Mouse (Mus musculus) thymus, adult 2 months (tissue): ENCODE data around the gene Fam209. TPM values are rescaled to one million over a fixed set of nuclear protein-coding genes. Genes with fewer than 3 reads are reported as not detected.

Source experiments
- DNase-seq: peaks from one replicate; pipeline ENCODE4 v3.0.0; 2021
- H3K27ac ChIP-seq: fragments of 200-500 bp; 2 replicates; pipeline ENCODE4 v1.5.1; 2012; ENCODE audit warnings: low read length, control low read depth; ENCODE audit not compliant: control insufficient read depth, insufficient read depth
- H3K27me3 ChIP-seq: fragments of 200-500 bp; 2 replicates; pipeline ENCODE4 v1.6.1; 2012; ENCODE audit warnings: mild to moderate bottlenecking, low read length, moderate library complexity, mixed read lengths; ENCODE audit not compliant: control insufficient read depth, insufficient read depth
- H3K36me3 ChIP-seq: fragments of 200-500 bp; 2 replicates; pipeline ENCODE4 v1.6.1; 2012; ENCODE audit warnings: mild to moderate bottlenecking, low read length, moderate library complexity; ENCODE audit not compliant: control insufficient read depth, insufficient read depth
- H3K4me1 ChIP-seq: fragments of 200-500 bp; replicated peaks from 2 replicates; pipeline ENCODE4 v1.6.1; 2012; ENCODE audit warnings: low read length; ENCODE audit not compliant: control insufficient read depth, insufficient read depth
- H3K4me3 ChIP-seq: fragments of 200-500 bp; 2 replicates; pipeline ENCODE4 v1.5.1; 2012; ENCODE audit warnings: mild to moderate bottlenecking, low read length, control low read depth, moderate library complexity; ENCODE audit not compliant: control insufficient read depth, insufficient read depth
- CTCF ChIP-seq: fragments of 200-500 bp; IDR thresholded peaks from 2 replicates; pipeline ENCODE4 v1.5.1; 2012; ENCODE audit warnings: mild to moderate bottlenecking, control low read depth, low read length, moderate library complexity, borderline replicate concordance; ENCODE audit not compliant: control insufficient read depth, poor library complexity, insufficient read depth; ENCODE audit errors: extremely low read depth
- POLR2A ChIP-seq: fragments of 200-500 bp; IDR thresholded peaks from 2 replicates; pipeline ENCODE4 v1.6.1; 2012; ENCODE audit warnings: mild to moderate bottlenecking, low read length, control low read depth, moderate library complexity; ENCODE audit not compliant: control insufficient read depth, poor library complexity, insufficient read depth; ENCODE audit errors: extremely low read depth
- WGBS: fragments of 180-500 bp; shearing (Covaris S2); methylation state at CpG from one replicate; pipeline ENCODE4 v1.1.7; 2018; 5-methylcytosine and 5-hydroxymethylcytosine counted together
- polyA plus RNA-seq: library from polyadenylated mRNA; depleted of rRNA; stranded (reverse); fragments of >200 nt; gene quantifications from 2 replicates; pipeline ENCODE4 v1.2.3, GENCODE M21; 2012; rRNA removed

The Fam209 gene
- polyA plus RNA-seq, 1 experiment: 0.81 TPM

DNA sequence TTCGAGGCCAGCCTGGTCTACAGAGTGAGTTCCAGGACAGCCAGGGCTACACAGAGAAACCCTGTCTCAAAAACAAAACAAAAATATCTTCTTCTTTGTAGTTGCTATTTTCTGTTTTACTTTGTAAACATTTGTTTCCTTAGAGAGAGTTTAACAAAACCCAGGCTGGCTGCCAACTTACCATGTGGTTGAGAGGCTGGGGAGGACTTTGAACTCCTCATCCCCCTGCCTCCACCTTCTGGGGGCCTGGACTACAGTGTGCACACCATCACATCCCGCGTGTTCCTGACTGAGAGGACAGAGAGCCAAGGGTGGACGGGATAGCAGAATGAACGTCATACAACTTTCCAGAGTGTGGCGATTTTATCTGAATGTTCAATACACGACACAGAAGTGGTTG, 33.8 kb downstream of the Fam209 start:
- TF ChIP-seq POLR2A (no peak), CTCF (no peak)
- H3K27ac ChIP-seq: no peak overlapping the region
- WGBS: 91% methylated on average over 7 of the region's 7 CpGs
- H3K4me3 ChIP-seq: no peak overlapping the region
- DNase-seq: no peak
- H3K27me3 ChIP-seq: no peaks in the 10 kb centered on the region
- H3K36me3 ChIP-seq: no peaks in the 10 kb centered on the region
- H3K4me1 ChIP-seq: no peaks in the 10 kb centered on the region

DNA sequence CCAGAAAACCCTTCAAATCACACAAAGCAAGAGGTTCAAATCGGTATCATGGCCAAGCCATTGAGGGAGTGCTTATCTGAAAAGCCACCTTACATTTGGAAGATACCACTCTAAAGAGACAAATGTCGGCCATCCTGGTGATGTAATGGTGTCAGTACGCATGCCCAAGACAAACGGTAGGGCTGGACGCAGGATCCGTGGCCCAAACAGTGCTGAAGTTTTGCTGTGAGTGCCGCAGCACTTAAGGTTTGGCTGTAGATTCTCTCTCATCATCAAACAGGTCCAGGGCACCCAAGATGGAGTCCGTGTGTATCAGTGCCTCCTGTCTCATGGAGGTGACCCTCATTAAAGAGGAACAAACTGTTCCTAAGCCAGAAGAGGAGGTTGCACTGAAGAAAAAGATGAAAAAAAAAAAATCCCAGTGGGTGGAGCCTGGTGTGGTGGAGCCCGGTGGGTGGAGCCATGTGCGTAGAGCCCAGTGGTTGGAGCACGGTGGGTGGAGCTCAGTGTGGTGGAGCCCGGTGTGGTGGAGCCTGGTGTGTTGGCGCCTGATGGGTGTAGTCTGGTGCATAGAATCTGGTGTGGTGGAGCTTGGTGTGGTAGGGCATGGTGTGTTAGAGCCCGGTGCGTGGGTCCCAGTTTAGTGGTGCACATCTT, 37.9 kb downstream of the Fam209 start:
- H3K27ac ChIP-seq: no peak overlapping the region
- H3K4me1 ChIP-seq: no peaks in the 10 kb centered on the region
- TF ChIP-seq POLR2A: no peak
- no peak for TF ChIP-seq CTCF
- whole genome bisulfite sequencing: 89% methylated on average over 15 of the region's 15 CpGs
- DNase-seq: no peak
- H3K27me3 ChIP-seq: no peaks in the 10 kb centered on the region
- no peak overlapping the region for H3K4me3 ChIP-seq
- no peaks in the 10 kb centered on the region for H3K36me3 ChIP-seq

DNA sequence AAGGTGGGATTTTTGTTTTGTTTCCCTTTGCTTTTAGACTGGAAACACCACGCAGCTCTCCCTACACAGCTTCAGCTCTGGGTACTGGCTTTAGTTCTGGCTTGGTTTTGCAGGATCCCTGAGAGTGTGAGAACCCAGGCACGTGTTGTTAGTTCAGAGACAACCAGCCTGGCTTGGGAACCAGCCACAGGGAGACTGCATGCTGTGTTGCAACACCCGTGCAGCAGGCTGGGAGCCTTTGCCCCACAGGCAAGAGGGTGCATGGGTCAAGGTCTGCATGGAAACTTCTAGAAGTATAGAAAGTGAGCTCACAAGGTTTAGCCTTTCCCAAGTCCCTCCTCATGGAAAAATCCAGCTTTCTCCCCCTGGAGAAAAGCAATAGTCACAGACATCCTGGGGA, 38.6 kb downstream of the Fam209 start:
- WGBS: 58% methylated on average over 3 of the region's 3 CpGs
- no peaks in the 10 kb centered on the region for H3K36me3 ChIP-seq

DNA sequence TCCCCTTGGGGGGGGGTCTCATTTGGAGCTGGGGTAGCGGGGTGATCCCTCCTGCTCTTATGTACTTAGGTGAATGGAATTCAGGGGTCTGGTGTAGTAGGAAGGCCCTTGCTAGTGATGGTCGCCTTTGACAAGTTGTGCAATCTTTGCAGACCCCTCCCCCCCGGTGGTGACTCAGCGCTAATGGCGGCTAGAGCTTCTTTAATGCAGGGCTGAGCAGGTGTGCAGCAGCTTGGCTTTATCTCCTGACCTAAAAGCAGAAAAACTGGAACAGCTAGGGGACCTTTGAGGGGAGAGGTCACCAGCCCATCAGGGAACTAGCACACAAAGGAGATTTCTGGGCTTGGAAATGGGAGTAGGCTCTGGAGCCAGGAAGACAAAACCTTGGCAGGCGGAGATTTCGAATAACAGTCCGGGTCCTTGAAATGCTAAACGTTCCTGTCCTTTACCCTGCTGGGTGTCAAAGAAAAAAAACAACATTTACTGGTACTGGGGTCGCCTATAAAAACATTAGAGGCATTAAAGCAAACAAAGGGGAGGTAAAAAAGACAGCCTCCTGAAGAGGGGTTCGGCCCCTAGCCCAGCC, 44.2 kb downstream of the Fam209 start:
- H3K4me3 ChIP-seq: no peak overlapping the region
- DNase-seq: no peak
- no peak overlapping the region for H3K27ac ChIP-seq
- no peaks in the 10 kb centered on the region for H3K27me3 ChIP-seq
- H3K36me3 ChIP-seq: no peaks in the 10 kb centered on the region
- WGBS: 36% methylated on average over 11 of the region's 11 CpGs
- TF ChIP-seq CTCF: no peak
- no peak for TF ChIP-seq POLR2A
- no peaks in the 10 kb centered on the region for H3K4me1 ChIP-seq

More for the DNA sequence above, 38.6 kb downstream of the Fam209 start:
- no peak for TF ChIP-seq POLR2A
- no peaks in the 10 kb centered on the region for H3K27me3 ChIP-seq
- DNase-seq: no peak
- H3K4me1 ChIP-seq: no peaks in the 10 kb centered on the region
- H3K4me3 ChIP-seq: no peak overlapping the region
- H3K27ac ChIP-seq: no peak overlapping the region

DNA sequence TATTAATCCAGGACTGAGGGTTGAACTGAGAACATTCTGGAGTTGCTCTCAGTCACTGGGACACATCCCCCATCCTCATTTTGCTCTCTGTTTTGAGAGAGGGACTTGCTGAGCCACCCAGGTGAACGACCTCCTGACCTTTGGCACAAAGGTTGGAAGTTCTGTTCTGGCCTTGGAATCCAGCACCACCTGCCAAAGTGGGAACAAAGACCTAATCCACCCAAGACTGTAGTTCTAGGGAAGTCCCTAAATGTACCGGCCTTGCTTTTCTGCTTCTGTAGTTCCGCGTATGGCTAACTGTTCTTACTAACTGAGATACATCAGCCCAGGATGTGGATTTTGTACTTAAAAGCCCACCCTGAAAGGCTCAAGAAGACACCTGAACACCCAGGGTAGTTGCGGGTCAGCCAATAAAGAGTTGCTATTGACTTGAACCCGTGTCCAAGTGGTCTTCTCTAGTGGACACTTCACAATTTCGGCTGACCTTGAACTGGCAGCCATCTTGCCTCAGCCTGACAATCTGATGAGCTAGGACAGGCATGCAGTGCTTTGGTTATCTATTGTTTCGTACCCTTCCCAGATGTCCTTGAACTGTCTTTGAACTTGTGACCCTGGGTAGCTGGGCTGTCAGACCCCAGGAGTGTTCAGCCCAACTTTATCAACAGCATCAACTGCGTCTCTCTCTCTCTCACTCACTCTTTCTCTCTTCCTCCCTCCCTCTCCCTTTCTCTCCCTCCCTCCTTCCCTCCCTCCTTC, 48.5 kb downstream of the Fam209 start:
- no peak overlapping the region for H3K27ac ChIP-seq
- no peaks in the 10 kb centered on the region for H3K27me3 ChIP-seq
- no peaks in the 10 kb centered on the region for H3K36me3 ChIP-seq
- no peaks in the 10 kb centered on the region for H3K4me1 ChIP-seq
- H3K4me3 ChIP-seq: no peak overlapping the region
- DNase-seq: no peak
- TF ChIP-seq POLR2A: no peak
- TF ChIP-seq CTCF: no peak
- WGBS: 86% methylated on average over 9 of the region's 9 CpGs

DNA sequence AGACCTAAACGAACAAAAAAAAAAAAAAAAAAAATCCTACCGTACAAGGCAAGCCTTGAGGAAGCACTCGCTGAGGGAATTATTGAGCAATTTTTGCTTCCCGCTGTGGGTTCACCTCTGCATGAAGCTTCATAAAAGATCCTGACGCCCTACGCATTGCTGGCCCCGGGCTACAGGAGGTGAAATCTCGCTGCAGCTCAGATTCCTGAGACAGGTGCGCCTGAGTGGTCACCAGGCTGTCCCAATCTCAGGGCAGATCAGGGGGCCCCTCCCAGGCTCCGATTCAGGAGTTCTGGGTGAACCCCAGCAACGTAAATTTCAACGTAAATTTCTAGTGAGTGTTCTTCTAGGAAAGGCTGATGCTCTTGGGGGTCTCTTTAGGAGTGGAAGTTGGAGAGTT, 50.2 kb downstream of the Fam209 start:
- H3K27me3 ChIP-seq: no peaks in the 10 kb centered on the region
- H3K36me3 ChIP-seq: no peaks in the 10 kb centered on the region
- 83% methylated on average over 12 of the region's 12 CpGs for WGBS
- no peaks in the 10 kb centered on the region for H3K4me1 ChIP-seq
- no peak for DNase-seq
- TF ChIP-seq CTCF: no peak
- TF ChIP-seq POLR2A: no peak
- H3K27ac ChIP-seq: no peak overlapping the region
- no peak overlapping the region for H3K4me3 ChIP-seq

Other genes starting within 250 kb of the Fam209 start
- gene Mc3r, start 224.0 kb upstream of the Fam209 start, polyA plus RNA-seq: not detected in 2 replicates
- 6.0 and 6.9 TPM in 2 replicates for gene Fam210b, start 127.0 kb upstream of the Fam209 start, polyA plus RNA-seq
- 47.7 and 52.1 TPM in 2 replicates for gene Aurka, start 102.0 kb upstream of the Fam209 start, polyA plus RNA-seq
- gene Cstf1, start 101.8 kb upstream of the Fam209 start, polyA plus RNA-seq: 79.1 and 97.7 TPM in 2 replicates
- gene Cass4, start 78.7 kb upstream of the Fam209 start, polyA plus RNA-seq: 2.2 and 2.8 TPM in 2 replicates
- gene Rtf2, start 32.0 kb upstream of the Fam209 start, polyA plus RNA-seq: 79.6 and 86.7 TPM in 2 replicates
- not detected in 2 replicates for gene Gcnt7, start 13.9 kb upstream of the Fam209 start, polyA plus RNA-seq
- 0.69 and 0.92 TPM in 2 replicates for gene Tfap2c, start 77.1 kb downstream of the Fam209 start, polyA plus RNA-seq